Mouse (Mus musculus): Measurements from ENCODE around the gene Ubqln1.

GRCm38 (mm10) chr13:58177511-58178208 is 37.8 kb downstream of the Ubqln1 start:
- TF ChIP-seq CTCF (IDR thresholded peaks at IDR 0.05; ENCODE audit: low read depth, low read length) (no peak), POLR2A (IDR thresholded peaks at IDR 0.05; ENCODE audit: borderline replicate concordance, low read depth, low read length) (no peak)
